Mouse (Mus musculus) megakaryocyte-erythroid progenitor cell, adult 5 weeks (primary cell): ENCODE data around the gene Zfp518b. TPM values are rescaled to one million over a fixed set of nuclear protein-coding genes. Genes with fewer than 3 reads are reported as not detected.

Source experiments
- polyA plus RNA-seq: library from polyadenylated mRNA; stranded (reverse); fragments of >175 nt; gene quantifications from 2 replicates; pipeline ENCODE4 v1.2.3, GENCODE M21; 2012

Zfp518b gene
- 1.1 and 1.3 TPM in 2 replicates for polyA plus RNA-seq

DNA sequence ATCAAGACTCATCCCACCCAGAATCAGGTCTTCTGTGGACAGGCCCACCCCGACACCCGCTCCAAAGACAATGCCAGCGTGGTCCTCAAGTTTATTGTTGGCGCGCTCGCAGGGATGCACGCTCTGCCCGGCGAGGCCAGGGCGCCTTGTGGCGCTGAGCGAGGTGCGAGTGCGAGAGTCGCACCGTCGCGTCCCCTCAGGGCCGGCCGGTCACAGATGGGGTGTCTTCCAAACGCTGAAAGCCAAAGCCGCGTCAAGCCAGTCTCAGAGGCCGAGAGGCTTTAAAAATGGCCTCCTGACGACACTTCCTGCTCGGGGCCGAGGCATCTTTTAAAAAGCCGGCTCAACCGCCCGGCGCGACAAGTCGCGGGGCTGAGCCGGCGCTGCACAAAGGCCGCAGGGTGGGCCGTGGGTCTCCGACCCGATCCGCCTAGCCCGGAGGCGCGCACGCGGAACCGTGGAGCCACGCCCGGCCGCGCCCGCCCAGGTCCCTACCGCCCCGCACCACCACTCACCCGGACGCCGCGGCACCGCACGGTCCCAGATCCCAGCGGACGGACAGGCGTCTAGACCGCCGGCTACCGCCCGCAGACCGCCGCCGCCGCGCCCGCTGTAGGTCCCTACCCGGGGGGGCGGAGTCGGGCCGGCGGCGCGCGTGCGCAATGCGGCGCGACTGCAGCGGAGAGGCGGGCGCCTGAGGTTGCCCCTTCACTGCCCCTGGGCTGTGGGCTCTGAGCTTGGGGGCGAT, at the start of gene Zfp518b:
TSS of gene Zfp518b (minus strand) at position 663 of the 748 bp plus-strand sequence.

Other genes with a start within 250 kb of the Zfp518b start
- gene Slc2a9, start 181.7 kb downstream of the Zfp518b start, polyA plus RNA-seq: 1.8 and 2.3 TPM in 2 replicates
- gene Wdr1, start 121.6 kb downstream of the Zfp518b start, polyA plus RNA-seq: 110 and 127 TPM in 2 replicates
- 0.34 and 0.53 TPM in 2 replicates for gene Clnk, start 192.0 kb upstream of the Zfp518b start, polyA plus RNA-seq